Mouse (Mus musculus): ENCODE data around the gene Lpin2. TPM values are rescaled to one million over a fixed set of nuclear protein-coding genes. Genes with fewer than 3 reads are reported as not detected.

Lpin2 gene
- polyA plus RNA-seq, 1 experiment from 2014 or later: 37.3 TPM

GRCm38 (mm10) chr17:71288808-71289548, 106.6 kb downstream of the Lpin2 start:
- ATAC-seq (ENCODE audit: insufficient number of reproducible peaks, low FRiP score, low TSS enrichment, low read depth): no peak
- no peak overlapping the region for H3K27ac ChIP-seq (replicated peaks)
- WGBS: 76% methylated on average over 10 of the region's 10 CpGs

GRCm38 (mm10) chr17:71289572-71290176, 107.3 kb downstream of the Lpin2 start:
- Histone ChIP-seq H3K9me3 (replicated peaks) (no peaks in the 10 kb centered on the region), H3K36me3 (no peaks in the 10 kb centered on the region), H3K4me2 (replicated peaks) (no peak overlapping the region), H3K9ac (no peak overlapping the region), H3K4me1 (peaks cover 27% of the 10 kb centered on the region), H3K27ac (replicated peaks) (peak overlapping the region; percentile 55; the same call in 1 of the 2 replicates), H3K4me3 (replicated peaks) (no peak overlapping the region), H3K27me3 (no peaks in the 10 kb centered on the region)
- peak; percentile 60; the same call in 1 of the 2 replicates for ATAC-seq (ENCODE audit: insufficient number of reproducible peaks, low FRiP score, low TSS enrichment, low read depth)
- 52% methylated on average over 6 of the region's 6 CpGs for WGBS

More at GRCm38 (mm10) chr17:71288808-71289548, 106.6 kb downstream of the Lpin2 start:
- H3K4me3 ChIP-seq (replicated peaks): no peak overlapping the region
- H3K9me3 ChIP-seq (replicated peaks): no peaks in the 10 kb centered on the region
- H3K9ac ChIP-seq: no peak overlapping the region
- no peaks in the 10 kb centered on the region for H3K27me3 ChIP-seq
- H3K4me1 ChIP-seq: peaks cover 30% of the 10 kb centered on the region
- no peak overlapping the region for H3K4me2 ChIP-seq (replicated peaks)
- no peaks in the 10 kb centered on the region for H3K36me3 ChIP-seq

- no peak overlapping the region for H3K4me2 ChIP-seq (replicated peaks)
- H3K9me3 ChIP-seq (replicated peaks): no peaks in the 10 kb centered on the region
- H3K9ac ChIP-seq: no peak overlapping the region
- 0 out of 2 replicates have a peak overlapping the region, but pooled peaks have one; percentile 34 for H3K27ac ChIP-seq (replicated peaks)
- ATAC-seq (ENCODE audit: insufficient number of reproducible peaks, low FRiP score, low TSS enrichment, low read depth): 0 out of 2 replicates have a peak, but pooled peaks have one; percentile 31
- H3K36me3 ChIP-seq: no peaks in the 10 kb centered on the region
- H3K4me1 ChIP-seq: peaks cover 18% of the 10 kb centered on the region
- no peaks in the 10 kb centered on the region for H3K27me3 ChIP-seq
- WGBS: 59% methylated on average over 7 of the region's 7 CpGs
- H3K4me3 ChIP-seq (replicated peaks): no peak overlapping the region
Observed at GRCm38 (mm10) chr17:71290486-71291410, 108.4 kb downstream of the Lpin2 start.

- WGBS: 87% methylated on average over 6 of the region's 6 CpGs
Observed at GRCm38 (mm10) chr17:71291897-71292420, 109.6 kb downstream of the Lpin2 start.

GRCm38 (mm10) chr17:71292897-71293296, 110.5 kb downstream of the Lpin2 start:
- Histone ChIP-seq H3K4me1 (peaks cover 18% of the 10 kb centered on the region), H3K27ac (replicated peaks) (no peak overlapping the region), H3K9ac (no peak overlapping the region), H3K4me2 (replicated peaks) (no peak overlapping the region), H3K36me3 (no peaks in the 10 kb centered on the region), H3K27me3 (no peaks in the 10 kb centered on the region), H3K9me3 (replicated peaks) (no peaks in the 10 kb centered on the region), H3K4me3 (replicated peaks) (no peak overlapping the region)
- ATAC-seq (ENCODE audit: insufficient number of reproducible peaks, low FRiP score, low TSS enrichment, low read depth): no peak
- WGBS: 81% methylated on average over 4 of the region's 4 CpGs

More at GRCm38 (mm10) chr17:71291897-71292420, 109.6 kb downstream of the Lpin2 start:
- Histone ChIP-seq H3K27ac (replicated peaks) (no peak overlapping the region), H3K4me1 (peaks cover 18% of the 10 kb centered on the region), H3K4me3 (replicated peaks) (no peak overlapping the region), H3K9me3 (replicated peaks) (no peaks in the 10 kb centered on the region), H3K36me3 (no peaks in the 10 kb centered on the region), H3K27me3 (no peaks in the 10 kb centered on the region), H3K4me2 (replicated peaks) (no peak overlapping the region), H3K9ac (no peak overlapping the region)
- ATAC-seq (ENCODE audit: insufficient number of reproducible peaks, low FRiP score, low TSS enrichment, low read depth): no peak

- Histone ChIP-seq H3K27ac (replicated peaks) (no peak overlapping the region), H3K27me3 (no peaks in the 10 kb centered on the region), H3K9ac (no peak overlapping the region), H3K9me3 (replicated peaks) (no peaks in the 10 kb centered on the region), H3K4me3 (replicated peaks) (no peak overlapping the region), H3K36me3 (no peaks in the 10 kb centered on the region; the same call in 1 of the 2 replicates), H3K4me1 (peaks cover 15% of the 10 kb centered on the region), H3K4me2 (replicated peaks) (no peak overlapping the region)
- ATAC-seq (ENCODE audit: insufficient number of reproducible peaks, low FRiP score, low TSS enrichment, low read depth): no peak
- 75% methylated on average over 3 of the region's 3 CpGs for WGBS
Observed at GRCm38 (mm10) chr17:71294570-71294969, 112.2 kb downstream of the Lpin2 start.

Other genes starting within 250 kb of the Lpin2 start
- 22.9 and 32.8 TPM in 2 replicates for gene Myom1, start 179.9 kb upstream of the Lpin2 start, polyA plus RNA-seq (2015; fragmentation: Nextera tagmentation; extraction: Ambion mirVana)
- gene Myl12a, start 179.7 kb upstream of the Lpin2 start, polyA plus RNA-seq (2015; fragmentation: Nextera tagmentation; extraction: Ambion mirVana): 665 and 690 TPM in 2 replicates
- 26.3 and 31.7 TPM in 2 replicates for gene Emilin2, start 129.4 kb downstream of the Lpin2 start, polyA plus RNA-seq (2015; fragmentation: Nextera tagmentation; extraction: Ambion mirVana)

Data from embryonic facial prominence, embryonic 15.5 days (tissue).